Mouse (Mus musculus) cerebellum, adult 18-20 months (tissue): ENCODE data around the gene Cdk19.
"Not testable (repeated sequence)": the region's sequence is repeated elsewhere in the genome, so short reads cannot be mapped to it uniquely, and the experiment has no call there.

Source experiments
- DNase-seq, 2 experiments: peaks; one replicate each; pipeline ENCODE4 v3.0.0; 2021

Cdk19 gene

GRCm38 (mm10) chr10:40526301-40526761, 187.0 kb downstream of the Cdk19 start:
- DNase-seq = no peak

GRCm38 (mm10) chr10:40526986-40527385, 187.6 kb downstream of the Cdk19 start:
- no peak for DNase-seq

GRCm38 (mm10) chr10:40527573-40527972, 188.2 kb downstream of the Cdk19 start:
- DNase-seq = no peak

GRCm38 (mm10) chr10:40528668-40529067, 189.3 kb downstream of the Cdk19 start:
- no peak for DNase-seq

DNA sequence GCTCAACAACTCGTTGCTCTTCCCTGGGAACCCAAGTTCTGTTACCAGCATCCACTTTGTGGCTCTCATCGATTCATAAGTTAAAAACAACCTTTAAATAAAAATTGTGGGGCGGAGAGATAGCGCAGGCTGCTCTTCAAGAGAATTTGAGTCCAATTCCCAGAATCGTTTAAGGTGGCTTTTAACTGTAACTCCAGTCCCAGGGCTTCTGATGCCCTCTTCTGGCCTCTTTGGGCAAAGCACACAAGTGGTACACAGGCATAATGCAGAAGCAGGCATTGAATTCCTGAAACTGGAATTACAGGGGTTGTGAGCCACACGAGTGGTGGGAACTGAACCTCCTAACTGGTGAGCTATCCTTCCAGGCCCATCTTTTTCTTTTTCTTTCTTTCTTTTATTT, 190.3 kb downstream of the Cdk19 start:
- peak in 1 of 2 experiments; percentile 22 for DNase-seq

DNA sequence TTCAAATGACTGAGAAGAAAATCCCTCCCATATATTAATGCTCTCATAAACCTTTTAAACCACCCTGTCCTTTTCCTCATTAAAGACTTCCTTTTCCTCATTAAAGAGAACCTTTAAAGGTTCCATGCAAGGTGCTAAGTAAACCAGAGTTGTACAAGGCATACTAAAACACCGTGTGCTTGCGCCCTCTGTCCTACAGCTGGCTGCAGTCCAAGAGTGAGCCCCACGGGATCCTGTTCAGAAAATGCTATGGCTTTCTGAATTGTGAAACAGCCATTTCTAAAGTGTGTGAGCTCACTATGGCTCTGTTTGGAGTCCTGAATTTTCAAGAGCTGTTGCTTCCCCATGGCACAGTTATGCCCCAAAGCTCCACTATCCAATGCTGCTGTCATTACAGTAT, 191.3 kb downstream of the Cdk19 start:
- DNase-seq = no peak

- not testable (repeated sequence) for DNase-seq
These were observed 193.2 kb downstream of the Cdk19 start for GRCm38 (mm10) chr10:40532586-40532985.
